Mouse (Mus musculus) olfactory bulb, adult 2 months (tissue): ENCODE measurements around the gene C5ar1. TPM values are rescaled to one million over a fixed set of nuclear protein-coding genes. Genes with fewer than 3 reads are reported as not detected.
"Not testable (repeated sequence)": the region's sequence is repeated elsewhere in the genome, so short reads cannot be mapped to it uniquely, and the experiment has no call there.

Source experiments
- H3K27ac ChIP-seq: fragments of 200-500 bp; 2 replicates; pipeline ENCODE4 v1.5.1; 2012; ENCODE audit warnings: low read depth, low read length; ENCODE audit not compliant: insufficient read depth
- H3K4me1 ChIP-seq: fragments of 200-500 bp; 2 replicates; pipeline ENCODE4 v1.6.1; 2012; ENCODE audit warnings: low read length; ENCODE audit not compliant: control insufficient read depth, insufficient read depth
- H3K4me3 ChIP-seq: fragments of 200-500 bp; 2 replicates; pipeline ENCODE4 v1.5.1; 2012; ENCODE audit warnings: mild to moderate bottlenecking, low read depth, low read length, moderate library complexity; ENCODE audit not compliant: insufficient read depth
- CTCF ChIP-seq: fragments of 200-500 bp; IDR thresholded peaks from 2 replicates; pipeline ENCODE4 v1.5.1; 2012; ENCODE audit warnings: low read depth, mild to moderate bottlenecking, low read length, moderate library complexity; ENCODE audit not compliant: insufficient read depth
- POLR2A ChIP-seq: fragments of 200-500 bp; IDR thresholded peaks from 2 replicates; pipeline ENCODE4 v1.6.1; 2012; ENCODE audit warnings: mild to moderate bottlenecking, low read depth, low read length, moderate library complexity; ENCODE audit not compliant: insufficient read depth
- WGBS: fragments of 180-500 bp; shearing (Covaris S2); methylation state at CpG from one replicate; pipeline ENCODE4 v1.1.7; 2018; 5-methylcytosine and 5-hydroxymethylcytosine counted together
- polyA plus RNA-seq: library from polyadenylated mRNA; stranded (reverse); fragments of >200 nt; gene quantifications from 2 replicates; pipeline ENCODE4 v1.2.4, GENCODE M21; 2012; ENCODE audit warnings: low replicate concordance; ENCODE audit not compliant: missing spikeins, insufficient read depth, insufficient read length

The C5ar1 gene
- polyA plus RNA-seq, 1 experiment, result not detected

- H3K4me1 ChIP-seq, result peaks cover 16% of the 10 kb centered on the region
- WGBS, result 87% methylated on average over 8 of the region's 8 CpGs
- TF ChIP-seq CTCF, result no peak
- no peak for TF ChIP-seq POLR2A
- no peak overlapping the region for H3K27ac ChIP-seq
- H3K4me3 ChIP-seq, result no peak overlapping the region
Observed at GRCm38 (mm10) chr7:16284001-16284400, 24.7 kb upstream of the C5ar1 start.

GRCm38 (mm10) chr7:16282334-16282733 is 23.0 kb upstream of the C5ar1 start:
- no peak for TF ChIP-seq POLR2A
- TF ChIP-seq CTCF, result no peak
- Histone ChIP-seq H3K4me3 (no peak overlapping the region), H3K4me1 (peaks cover 16% of the 10 kb centered on the region), H3K27ac (no peak overlapping the region)
- WGBS, result 93% methylated on average over 13 of the region's 13 CpGs

GRCm38 (mm10) chr7:16280721-16281120 is 21.4 kb upstream of the C5ar1 start:
- Histone ChIP-seq H3K27ac (no peak overlapping the region), H3K4me1 (peaks cover 10% of the 10 kb centered on the region), H3K4me3 (no peak overlapping the region)
- whole genome bisulfite sequencing, result 89% methylated on average over 11 of the region's 11 CpGs
- TF ChIP-seq CTCF (no peak), POLR2A (no peak)

- no peak overlapping the region for H3K27ac ChIP-seq
- TF ChIP-seq CTCF, result no peak
- no peak for TF ChIP-seq POLR2A
- H3K4me1 ChIP-seq, result peaks cover 20% of the 10 kb centered on the region
- WGBS, result 89% methylated on average over 10 of the region's 10 CpGs
- H3K4me3 ChIP-seq, result no peak overlapping the region
Observed at GRCm38 (mm10) chr7:16274922-16275890, 15.9 kb upstream of the C5ar1 start.

GRCm38 (mm10) chr7:16273766-16274140 is 14.4 kb upstream of the C5ar1 start:
- peak; percentile 27; the same call in 1 of the 2 replicates for TF ChIP-seq POLR2A
- no peak for TF ChIP-seq CTCF
- Histone ChIP-seq H3K27ac (peak overlapping the region; percentile 34), H3K4me3 (peak overlapping the region; percentile 67), H3K4me1 (peaks cover 23% of the 10 kb centered on the region)
- 1% methylated on average over 18 of the region's 18 CpGs for WGBS

GRCm38 (mm10) chr7:16273081-16273765 is 13.9 kb upstream of the C5ar1 start, which contains the start of gene Inafm1:
Gene Inafm1 (minus strand): TSS chr7:16273617.
- TF ChIP-seq CTCF (no peak), POLR2A (no peak)
- H3K27ac ChIP-seq, result peak within 1 kb of the TSS; percentile 68
- H3K4me3 ChIP-seq, result peak within 1 kb of the TSS; percentile 67
- WGBS, result 2% methylated on average over 43 of the region's 49 CpGs
- H3K4me1 ChIP-seq, result peaks cover 23% of the 10 kb centered on the region

GRCm38 (mm10) chr7:16272681-16273080 is 13.3 kb upstream of the C5ar1 start:
- Histone ChIP-seq H3K27ac (peak overlapping the region; percentile 68), H3K4me3 (peak overlapping the region; percentile 67), H3K4me1 (peaks cover 23% of the 10 kb centered on the region)
- no peak for TF ChIP-seq CTCF
- TF ChIP-seq POLR2A, result no peak
- WGBS, result under 1% methylated on average over 43 of the region's 46 CpGs

GRCm38 (mm10) chr7:16271139-16271538 is 11.8 kb upstream of the C5ar1 start:
- 38% methylated on average over 1 of the region's 1 CpGs for WGBS
- Histone ChIP-seq H3K4me3 (no peak overlapping the region), H3K4me1 (peaks cover 23% of the 10 kb centered on the region), H3K27ac (no peak overlapping the region)
- no peak for TF ChIP-seq POLR2A
- TF ChIP-seq CTCF, result no peak

- H3K27ac ChIP-seq, result not testable (repeated sequence)
Observed at GRCm38 (mm10) chr7:16266593-16266992, 7.3 kb upstream of the C5ar1 start.

More at GRCm38 (mm10) chr7:16266593-16266992, 7.3 kb upstream of the C5ar1 start:
- not testable (repeated sequence) for H3K4me1 ChIP-seq, H3K4me3 ChIP-seq
- WGBS, result 86% methylated on average over 7 of the region's 7 CpGs
